Mouse (Mus musculus) forebrain, embryonic 16.5 days (tissue): Measurements from ENCODE around the gene Klhl22. TPM values are rescaled to one million over a fixed set of nuclear protein-coding genes. Genes with fewer than 3 reads are reported as not detected.

Experiments used
- ATAC-seq: fragments of 200-750 bp; cut with Nextera tagmentation; 2 replicates; pipeline ENCODE4 v1.8.0; 2017; ENCODE audit warnings: mild to moderate bottlenecking, moderate library complexity
- H3K27ac ChIP-seq: fragments of 300-500 bp; sonication (generic); 2 replicates; pipeline ENCODE4 v1.5.1; 2014; ENCODE audit warnings: low read length, control low read depth
- H3K27me3 ChIP-seq: fragments of 300-500 bp; sonication (generic); replicated peaks from 2 replicates; pipeline ENCODE4 v1.6.1; 2014; ENCODE audit warnings: low read length; ENCODE audit not compliant: control insufficient read depth, insufficient read depth
- H3K36me3 ChIP-seq: fragments of 300-500 bp; sonication (generic); 2 replicates; pipeline ENCODE4 v1.6.1; 2014; ENCODE audit not compliant: control insufficient read depth, insufficient read depth
- H3K4me1 ChIP-seq: fragments of 300-500 bp; sonication (generic); replicated peaks from 2 replicates; pipeline ENCODE4 v1.6.1; 2014; ENCODE audit warnings: low read length; ENCODE audit not compliant: control insufficient read depth, insufficient read depth
- H3K4me2 ChIP-seq: fragments of 300-500 bp; sonication (generic); 2 replicates; pipeline ENCODE4 v1.6.1; 2014; ENCODE audit warnings: mild to moderate bottlenecking, low read length, control low read depth
- H3K4me3 ChIP-seq: fragments of 300-500 bp; sonication (generic); replicated peaks from 2 replicates; pipeline ENCODE4 v1.5.1; 2014; ENCODE audit warnings: mild to moderate bottlenecking, low read length, control low read depth
- H3K9ac ChIP-seq: fragments of 300-500 bp; sonication (generic); replicated peaks from 2 replicates; pipeline ENCODE4 v1.6.1; 2014; ENCODE audit warnings: low read depth, low read length, control low read depth
- H3K9me3 ChIP-seq: fragments of 300-500 bp; sonication (generic); 2 replicates; pipeline ENCODE4 v1.6.1; 2016; ENCODE audit warnings: low read length; ENCODE audit not compliant: control insufficient read depth
- WGBS: fragments of 180-500 bp; shearing (Covaris S2); extraction: QIAGEN DNeasy Blood & Tissue Kit; methylation state at CpG from one replicate; pipeline ENCODE4 v1.1.7; 2014; 5-methylcytosine and 5-hydroxymethylcytosine counted together
- polyA plus RNA-seq: library from polyadenylated mRNA; unstranded; fragments of >200 nt; fragmentation: Nextera tagmentation; extraction: Ambion mirVana; gene quantifications from 2 replicates; pipeline ENCODE4 v1.2.1, GENCODE M21; 2015

Gene Klhl22
- polyA plus RNA-seq, 1 experiment from 2014 or later: 89.5 TPM

GRCm38 (mm10) chr16:17833681-17834399, 74.4 kb downstream of the Klhl22 start:
- Histone ChIP-seq H3K27me3 (peaks cover 50% of the 10 kb centered on the region), H3K4me3 (peak overlapping the region; percentile 50), H3K4me2 (peak overlapping the region; percentile 75), H3K27ac (peak overlapping the region; percentile 76), H3K4me1 (peaks cover 19% of the 10 kb centered on the region), H3K9me3 (no peaks in the 10 kb centered on the region), H3K36me3 (no peaks in the 10 kb centered on the region; the same call in 1 of the 2 replicates), H3K9ac (peak overlapping the region; percentile 80)
- WGBS: under 1% methylated on average over 58 of the region's 103 CpGs
- peak; percentile 82 for ATAC-seq

- no peak for ATAC-seq
- H3K4me1 ChIP-seq: peaks cover 19% of the 10 kb centered on the region
- peak overlapping the region; percentile 80 for H3K9ac ChIP-seq
- no peaks in the 10 kb centered on the region for H3K9me3 ChIP-seq
- peak overlapping the region; percentile 50 for H3K4me3 ChIP-seq
- peak overlapping the region; percentile 75 for H3K4me2 ChIP-seq
- WGBS: 55% methylated on average over 7 of the region's 7 CpGs
- peaks cover 50% of the 10 kb centered on the region for H3K27me3 ChIP-seq
- peak overlapping the region; percentile 76; the same call in 1 of the 2 replicates for H3K27ac ChIP-seq
- no peaks in the 10 kb centered on the region; the same call in 1 of the 2 replicates for H3K36me3 ChIP-seq
These were observed 75.1 kb downstream of the Klhl22 start for GRCm38 (mm10) chr16:17834543-17834942.

- Histone ChIP-seq H3K9ac (no peak overlapping the region), H3K27ac (no peak overlapping the region), H3K4me2 (no peak overlapping the region), H3K36me3 (no peaks in the 10 kb centered on the region; the same call in 1 of the 2 replicates), H3K27me3 (peaks cover 48% of the 10 kb centered on the region), H3K4me3 (no peak overlapping the region), H3K9me3 (no peaks in the 10 kb centered on the region), H3K4me1 (peaks cover 19% of the 10 kb centered on the region)
- ATAC-seq: no peak
- WGBS: 33% methylated on average over 13 of the region's 13 CpGs
These were observed 76.1 kb downstream of the Klhl22 start for GRCm38 (mm10) chr16:17835481-17835880.

- Histone ChIP-seq H3K4me1 (peaks cover 16% of the 10 kb centered on the region), H3K9ac (no peak within 1 kb of the TSS), H3K36me3 (peaks cover 14% of the 10 kb centered on the region), H3K27ac (no peak within 1 kb of the TSS), H3K4me3 (no peak within 1 kb of the TSS), H3K27me3 (peaks cover 23% of the 10 kb centered on the region), H3K9me3 (no peaks in the 10 kb centered on the region), H3K4me2 (no peak within 1 kb of the TSS)
- WGBS: 82% methylated on average over 6 of the region's 6 CpGs
- no peak for ATAC-seq
These were observed 78.6 kb downstream of the Klhl22 start, which contains the start of gene Car15 for GRCm38 (mm10) chr16:17838051-17838450. TSS of gene Car15 (minus strand) at chr16:17838364.

GRCm38 (mm10) chr16:17839976-17840375, 80.6 kb downstream of the Klhl22 start:
- Histone ChIP-seq H3K9me3 (no peaks in the 10 kb centered on the region), H3K4me2 (no peak overlapping the region), H3K36me3 (peaks cover 22% of the 10 kb centered on the region), H3K27me3 (peaks cover 17% of the 10 kb centered on the region), H3K27ac (no peak overlapping the region), H3K4me1 (0 out of 2 replicates have a peak, but pooled peaks cover 2% of the 10 kb centered on the region), H3K4me3 (no peak overlapping the region), H3K9ac (no peak overlapping the region)
- ATAC-seq: no peak
- 84% methylated on average over 4 of the region's 4 CpGs for WGBS

- H3K9ac ChIP-seq: no peak overlapping the region
- H3K4me3 ChIP-seq: no peak overlapping the region
- no peaks in the 10 kb centered on the region for H3K4me1 ChIP-seq
- no peaks in the 10 kb centered on the region for H3K9me3 ChIP-seq
- H3K27me3 ChIP-seq: no peaks in the 10 kb centered on the region
- ATAC-seq: no peak
- peaks cover 37% of the 10 kb centered on the region for H3K36me3 ChIP-seq
- 95% methylated on average over 7 of the region's 7 CpGs for WGBS
- no peak overlapping the region for H3K27ac ChIP-seq
- no peak overlapping the region for H3K4me2 ChIP-seq
These were observed 83.0 kb downstream of the Klhl22 start for GRCm38 (mm10) chr16:17842437-17842836.

Other genes starting within 250 kb of the Klhl22 start
- gene Thap7, start 228.5 kb upstream of the Klhl22 start, polyA plus RNA-seq: 66.3 and 66.5 TPM in 2 replicates
- 0.38 and 1.0 TPM in 2 replicates for gene Lrrc74b, start 198.4 kb upstream of the Klhl22 start, polyA plus RNA-seq
- 1.5 and 1.6 TPM in 2 replicates for gene P2rx6, start 197.7 kb upstream of the Klhl22 start, polyA plus RNA-seq
- 35.0 and 44.5 TPM in 2 replicates for gene Slc7a4, start 176.4 kb upstream of the Klhl22 start, polyA plus RNA-seq
- gene Smpd4, start 140.3 kb upstream of the Klhl22 start, polyA plus RNA-seq: 33.4 and 38.3 TPM in 2 replicates
- 5.5 and 7.7 TPM in 2 replicates for gene Ccdc74a, start 113.1 kb upstream of the Klhl22 start, polyA plus RNA-seq
- 41.9 and 50.1 TPM in 2 replicates for gene Med15, start 26.7 kb upstream of the Klhl22 start, polyA plus RNA-seq
- gene Scarf2, start 37.7 kb downstream of the Klhl22 start, polyA plus RNA-seq: 0.99 and 1.4 TPM in 2 replicates
- 0.86 and 1.5 TPM in 2 replicates for gene B830017H08Rik, start 73.5 kb downstream of the Klhl22 start, polyA plus RNA-seq
- 4.7 and 5.5 TPM in 2 replicates for gene Car15, start 78.7 kb downstream of the Klhl22 start, polyA plus RNA-seq
- 0.63 and 1.1 TPM in 2 replicates for gene Gm20518, start 132.1 kb downstream of the Klhl22 start, polyA plus RNA-seq
- not detected in 2 replicates for gene Tssk1, start 134.6 kb downstream of the Klhl22 start, polyA plus RNA-seq
- 108 and 110 TPM in 2 replicates for gene Dgcr2, start 138.9 kb downstream of the Klhl22 start, polyA plus RNA-seq
- 0.17 TPM in 1 of 2 replicates, not detected in the other for gene Tssk2, start 139.0 kb downstream of the Klhl22 start, polyA plus RNA-seq
- gene Ess2, start 151.7 kb downstream of the Klhl22 start, polyA plus RNA-seq: 57.2 and 60.8 TPM in 2 replicates
- gene Gsc2, start 155.4 kb downstream of the Klhl22 start, polyA plus RNA-seq: 0.30 TPM in 1 of 2 replicates, not detected in the other
- 133 and 155 TPM in 2 replicates for gene Slc25a1, start 168.6 kb downstream of the Klhl22 start, polyA plus RNA-seq
- not detected in 2 replicates for gene Vpreb2, start 220.8 kb downstream of the Klhl22 start, polyA plus RNA-seq